Mouse (Mus musculus): Measurements from ENCODE around the gene Bap1. TPM values are rescaled to one million over a fixed set of nuclear protein-coding genes. Genes with fewer than 3 reads are reported as not detected.

Gene Bap1
- polyA plus RNA-seq (2017; shearing (Covaris generic)), result 79.9 TPM

DNA sequence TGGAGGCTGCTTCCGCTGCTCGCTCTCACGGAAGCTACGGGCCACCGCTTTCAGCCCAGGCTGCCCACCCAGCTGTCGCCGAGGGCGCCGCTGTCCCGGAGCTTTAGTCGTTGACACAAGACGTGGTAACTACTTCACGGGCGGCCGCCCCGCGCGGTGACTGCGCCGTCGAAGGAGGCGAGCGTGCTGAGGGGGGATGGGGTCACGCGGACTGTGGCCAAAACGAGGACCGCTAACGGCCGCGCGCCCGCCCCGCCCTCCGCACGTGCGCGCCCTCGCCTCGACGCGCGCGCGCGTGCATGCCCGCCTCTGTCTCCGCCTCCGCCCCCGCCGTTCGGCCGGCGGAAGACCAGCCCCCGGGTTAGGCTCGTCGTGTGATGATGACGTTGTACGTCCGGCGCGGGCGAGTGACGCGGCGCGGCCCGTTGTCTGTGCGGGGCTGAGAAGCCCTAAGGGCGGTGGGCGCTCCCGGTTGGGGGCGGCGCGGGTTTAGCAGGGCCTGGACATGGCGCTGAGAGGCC, at the start of gene Bap1, which contains the start of gene Phf7:
Gene Bap1, plus strand, starts transcription at position 367 of the 521 bp plus-strand sequence.
Gene Phf7, minus strand, starts transcription at position 234 of the 521 bp plus-strand sequence.

DNA sequence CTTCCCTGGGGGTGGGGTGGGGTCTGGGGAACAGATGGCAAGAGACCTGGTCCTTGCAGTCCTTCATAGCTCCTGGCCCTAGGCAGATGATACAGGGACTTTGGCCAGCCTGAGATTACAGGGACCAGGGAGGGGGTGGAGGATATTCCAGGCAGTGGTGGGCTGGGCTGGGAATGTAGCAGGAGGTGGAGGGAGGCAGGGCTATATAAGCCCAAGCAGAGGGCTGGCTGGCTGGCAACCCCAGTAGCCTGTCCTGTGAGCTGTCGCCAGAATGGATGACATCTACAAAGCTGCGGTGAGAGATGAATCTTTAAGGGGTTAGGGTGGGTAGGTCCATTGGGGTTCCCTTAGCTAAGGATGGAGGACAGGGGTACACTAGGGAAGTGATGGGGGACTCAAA, 43.2 kb upstream of the Bap1 start, which contains the start of gene Tnnc1:
Gene Tnnc1, plus strand, starts transcription at position 229 of the 400 bp plus-strand sequence.

DNA sequence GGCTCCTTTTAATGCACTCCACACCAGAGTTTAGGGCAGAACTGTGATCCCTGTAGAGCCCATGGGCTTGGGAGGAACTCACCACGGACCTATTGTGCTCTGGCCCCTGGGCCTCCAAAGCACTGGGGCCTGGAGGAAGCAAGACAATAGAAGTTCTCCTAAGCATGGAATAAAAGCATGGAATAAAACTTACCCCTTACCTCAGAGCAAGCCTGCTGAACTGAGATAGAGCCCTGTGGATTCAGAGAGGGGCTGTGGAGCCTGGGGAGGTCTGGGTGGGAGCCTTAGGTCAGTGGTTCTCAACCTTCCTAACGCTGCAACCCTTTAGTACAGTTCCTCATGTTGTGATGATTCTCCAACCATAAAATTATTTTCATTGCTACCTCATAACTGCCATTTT, 34.4 kb upstream of the Bap1 start, which contains the start of gene Nisch:
Gene Nisch, minus strand, starts transcription at position 101 of the 400 bp plus-strand sequence.

DNA sequence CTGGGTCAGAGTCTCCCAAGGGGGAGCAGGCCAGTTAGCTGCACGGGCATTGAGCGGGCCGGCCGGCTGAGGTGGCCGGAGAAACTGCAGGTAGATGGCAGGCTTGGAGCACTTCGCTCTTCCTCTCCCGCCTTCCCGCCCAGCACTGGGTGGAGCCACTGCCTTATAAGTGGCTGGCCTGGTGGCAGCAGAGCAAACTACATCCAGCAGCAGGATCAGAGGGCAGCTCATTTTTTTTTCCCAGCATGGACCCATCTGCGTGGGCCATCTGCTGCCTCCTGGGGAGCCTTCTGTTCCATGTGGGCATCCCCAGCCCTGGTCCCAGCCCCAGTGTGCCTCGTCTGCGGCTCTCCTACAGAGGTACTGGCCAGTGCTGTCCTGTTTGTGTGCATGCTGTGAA, 33.6 kb upstream of the Bap1 start, which contains the start of gene Sema3g:
Gene Sema3g, plus strand, starts transcription at position 195 of the 400 bp plus-strand sequence.

Other genes starting within 250 kb of the Bap1 start
- 155 TPM for gene Spcs1, start 249.8 kb upstream of the Bap1 start, polyA plus RNA-seq (2017; shearing (Covaris generic))
- 143 TPM for gene Pbrm1, start 232.3 kb upstream of the Bap1 start, polyA plus RNA-seq (2017; shearing (Covaris generic))
- gene Gnl3, start 232.3 kb upstream of the Bap1 start, polyA plus RNA-seq (2017; shearing (Covaris generic)), result 118 TPM
- 55.9 TPM for gene Smim4, start 122.5 kb upstream of the Bap1 start, polyA plus RNA-seq (2017; shearing (Covaris generic))
- not detected for gene Nt5dc2, start 120.4 kb upstream of the Bap1 start, polyA plus RNA-seq (2017; shearing (Covaris generic))
- not detected for gene Stab1, start 82.8 kb upstream of the Bap1 start, polyA plus RNA-seq (2017; shearing (Covaris generic))
- gene Tnnc1, start 43.1 kb upstream of the Bap1 start, polyA plus RNA-seq (2017; shearing (Covaris generic)), result 0.60 TPM
- 186 TPM for gene Nisch, start 34.5 kb upstream of the Bap1 start, polyA plus RNA-seq (2017; shearing (Covaris generic))
- 0.09 TPM for gene Sema3g, start 33.6 kb upstream of the Bap1 start, polyA plus RNA-seq (2017; shearing (Covaris generic))
- gene Phf7, start 133 bp upstream of the Bap1 start, polyA plus RNA-seq (2017; shearing (Covaris generic)), result 7.2 TPM
- not detected for gene Dnah1, start 72.4 kb downstream of the Bap1 start, polyA plus RNA-seq (2017; shearing (Covaris generic))
- gene Capn7, start 85.2 kb downstream of the Bap1 start, polyA plus RNA-seq (2017; shearing (Covaris generic)), result 52.5 TPM
- 55.8 TPM for gene Sh3bp5, start 184.6 kb downstream of the Bap1 start, polyA plus RNA-seq (2017; shearing (Covaris generic))
- 24.3 TPM for gene Eaf1, start 242.9 kb downstream of the Bap1 start, polyA plus RNA-seq (2017; shearing (Covaris generic))
- 22.9 TPM for gene Mettl6, start 243.6 kb downstream of the Bap1 start, polyA plus RNA-seq (2017; shearing (Covaris generic))

Measured in effector memory CD4-positive, alpha-beta T cell, adult 7 months (primary cell).